Mouse (Mus musculus) C2C12 (cell line): ENCODE measurements around the gene Gm14085.
"Not testable (repeated sequence)": the region's sequence is repeated elsewhere in the genome, so short reads cannot be mapped to it uniquely, and the experiment has no call there.

Experiments
- CEBPB ChIP-seq: IDR thresholded peaks from one replicate; pipeline ENCODE4 v1.6.1; 2011; ENCODE audit warnings: low read depth, mild to moderate bottlenecking, control low read depth, moderate library complexity
- CTCF ChIP-seq: IDR thresholded peaks from one replicate; pipeline ENCODE4 v1.5.1; 2011; ENCODE audit not compliant: control insufficient read depth, insufficient read depth, insufficient read length
- MYOD1 ChIP-seq: IDR thresholded peaks from one replicate; pipeline ENCODE4 v1.6.1; 2011; ENCODE audit warnings: low read depth; ENCODE audit not compliant: control insufficient read depth, insufficient read length
- MYOG ChIP-seq: IDR thresholded peaks from one replicate; pipeline ENCODE4 v1.6.1; 2011; ENCODE audit not compliant: control insufficient read depth, insufficient read length; ENCODE audit errors: extremely low read depth
- USF1 ChIP-seq: IDR thresholded peaks from one replicate; pipeline ENCODE4 v1.6.1; 2011; ENCODE audit warnings: low read depth, mild to moderate bottlenecking, control low read depth, moderate library complexity

- not testable (repeated sequence) for TF ChIP-seq CTCF, USF1, MYOD1, CEBPB, MYOG
Observed at GRCm38 (mm10) chr2:122486122-122486521, 1.4 kb downstream of the Gm14085 start.
